Mouse (Mus musculus) lung, embryonic 16.5 days (tissue): ENCODE measurements at regions not wholly inside any gene's neighbourhood (a gene's known extent, or its start where the extent isn't known, plus 50 kb on each side); places are given as distances from the start of the nearest gene placed in this dataset.

Experiments
- ATAC-seq: fragments of 200-750 bp; cut with Nextera tagmentation; 2 replicates; pipeline ENCODE4 v1.8.0; 2017; ENCODE audit warnings: low read depth, mild to moderate bottlenecking, moderate library complexity
- H3K27ac ChIP-seq: fragments of 300-500 bp; sonication (generic); 2 replicates; pipeline ENCODE4 v1.5.1; 2014; ENCODE audit warnings: mild to moderate bottlenecking, control low read depth, low read length
- H3K27me3 ChIP-seq: fragments of 300-500 bp; sonication (generic); 2 replicates; pipeline ENCODE4 v1.6.1; 2014; ENCODE audit warnings: low read depth, low read length, mixed read lengths; ENCODE audit not compliant: control insufficient read depth, insufficient read depth
- H3K36me3 ChIP-seq: fragments of 300-500 bp; sonication (generic); 2 replicates; pipeline ENCODE4 v1.6.1; 2014; ENCODE audit warnings: low read length; ENCODE audit not compliant: control insufficient read depth, insufficient read depth
- H3K4me1 ChIP-seq: fragments of 300-500 bp; sonication (generic); replicated peaks from 2 replicates; pipeline ENCODE4 v1.6.1; 2014; ENCODE audit warnings: low read length, mixed read lengths; ENCODE audit not compliant: control insufficient read depth, insufficient read depth
- H3K4me2 ChIP-seq: fragments of 300-500 bp; sonication (generic); 2 replicates; pipeline ENCODE4 v1.6.1; 2014; ENCODE audit warnings: low read depth, low read length, control low read depth
- H3K4me3 ChIP-seq: fragments of 300-500 bp; sonication (generic); 2 replicates; pipeline ENCODE4 v1.5.1; 2014; ENCODE audit warnings: mild to moderate bottlenecking, low read length, control low read depth
- H3K9ac ChIP-seq: fragments of 300-500 bp; sonication (generic); 2 replicates; pipeline ENCODE4 v1.6.1; 2014; ENCODE audit warnings: low read length, control low read depth
- H3K9me3 ChIP-seq: fragments of 300-500 bp; sonication (generic); 2 replicates; pipeline ENCODE4 v1.6.1; 2016; ENCODE audit warnings: low read length; ENCODE audit not compliant: control insufficient read depth
- WGBS: fragments of 180-500 bp; shearing (Covaris S2); extraction: QIAGEN DNeasy Blood & Tissue Kit; methylation state at CpG from one replicate; pipeline ENCODE4 v1.1.7; 2014; 5-methylcytosine and 5-hydroxymethylcytosine counted together

DNA sequence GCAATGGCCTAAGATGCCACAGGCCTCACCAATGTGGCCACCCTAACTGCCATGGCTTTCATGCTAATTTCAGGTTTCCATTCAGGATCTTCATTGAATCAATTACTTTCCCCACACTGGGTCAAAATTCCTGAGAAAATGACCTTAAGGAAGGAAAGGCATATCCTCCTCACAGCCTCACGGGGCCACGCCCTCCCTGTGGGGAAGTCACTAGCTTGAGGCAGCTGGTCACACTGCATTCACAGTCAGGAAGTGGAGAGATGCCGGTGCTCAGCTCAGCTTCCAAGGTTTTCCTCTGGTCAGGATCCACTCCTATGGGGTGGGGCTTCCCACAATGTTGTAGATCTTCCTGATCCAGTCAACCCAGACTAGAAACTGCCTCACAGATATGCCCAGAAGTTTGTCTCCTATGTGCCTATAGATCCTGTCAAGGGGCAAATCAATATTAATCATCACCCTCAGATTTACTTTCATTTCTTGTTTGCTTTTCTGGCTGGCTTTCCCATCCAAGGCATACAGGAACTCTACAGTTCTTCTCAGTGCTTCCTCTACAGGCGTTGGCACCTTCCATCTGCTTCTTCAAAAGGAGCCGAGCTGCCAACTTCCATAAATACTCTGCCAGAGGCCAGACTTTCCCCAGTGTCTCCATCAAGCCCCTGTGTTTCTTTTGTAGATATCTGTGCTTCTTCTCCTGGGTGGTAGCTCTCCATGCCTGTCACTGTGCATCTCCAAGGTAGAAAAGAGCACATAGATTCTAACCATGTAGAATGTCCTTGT lies 273.2 kb upstream of the Thsd7b start:
- no peak overlapping the region for H3K4me2 ChIP-seq
- no peak overlapping the region for H3K9ac ChIP-seq
- no peaks in the 10 kb centered on the region for H3K4me1 ChIP-seq
- 61% methylated on average over 5 of the region's 5 CpGs for WGBS
- H3K4me3 ChIP-seq, result no peak overlapping the region
- H3K9me3 ChIP-seq, result no peaks in the 10 kb centered on the region
- no peak overlapping the region for H3K27ac ChIP-seq
- no peaks in the 10 kb centered on the region for H3K36me3 ChIP-seq
- no peaks in the 10 kb centered on the region for H3K27me3 ChIP-seq
- no peak for ATAC-seq

DNA sequence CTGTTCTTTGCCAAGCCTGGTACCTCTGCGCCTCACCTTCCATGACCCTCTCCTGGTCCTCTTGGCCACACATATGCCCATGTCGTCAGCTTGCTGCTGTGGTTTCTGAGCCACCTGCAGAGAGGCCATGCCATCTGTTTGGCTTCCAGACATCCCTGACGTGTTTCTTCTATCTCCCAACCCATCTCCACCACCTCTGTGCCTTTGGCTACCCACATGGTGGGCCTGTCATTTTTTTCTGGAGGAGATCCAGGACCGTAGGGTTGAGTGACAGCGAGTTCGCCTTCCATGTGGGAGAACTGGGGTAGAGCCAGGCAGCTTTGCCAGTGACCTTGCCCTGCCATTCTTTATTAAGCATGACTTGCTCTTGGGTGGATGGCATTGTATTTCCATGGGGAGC lies 278.4 kb upstream of the Thsd7b start:
- WGBS, result 67% methylated on average over 6 of the region's 6 CpGs
- no peak for ATAC-seq
- Histone ChIP-seq H3K9ac (no peak overlapping the region), H3K4me1 (no peaks in the 10 kb centered on the region), H3K27ac (no peak overlapping the region), H3K4me2 (no peak overlapping the region), H3K27me3 (no peaks in the 10 kb centered on the region), H3K9me3 (no peaks in the 10 kb centered on the region), H3K36me3 (no peaks in the 10 kb centered on the region), H3K4me3 (no peak overlapping the region)

DNA sequence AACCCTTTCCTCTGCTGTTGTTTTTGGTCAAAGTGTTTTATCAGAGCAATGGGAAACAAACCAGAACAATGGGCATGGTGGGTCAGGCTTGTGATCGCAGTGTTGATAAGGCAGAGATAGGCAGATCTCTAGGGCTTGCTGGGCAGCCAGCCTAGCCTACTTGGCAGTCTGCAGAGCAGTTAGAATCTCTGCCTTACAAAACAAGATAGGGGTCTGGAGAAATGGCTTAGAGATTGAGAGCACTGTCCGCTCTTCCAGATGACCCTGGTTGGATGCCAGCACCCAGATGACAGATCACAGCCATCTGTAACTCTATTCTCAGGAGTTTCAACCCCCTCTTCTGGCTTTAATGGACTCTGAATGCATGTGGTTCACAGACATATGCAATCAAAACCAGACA lies 289.7 kb upstream of the Thsd7b start:
- H3K9me3 ChIP-seq, result no peaks in the 10 kb centered on the region
- H3K27me3 ChIP-seq, result no peaks in the 10 kb centered on the region
- no peaks in the 10 kb centered on the region for H3K4me1 ChIP-seq
- 0 out of 2 replicates have a peak, but pooled peaks have one; percentile 38 for ATAC-seq
- no peak overlapping the region for H3K9ac ChIP-seq
- 61% methylated on average over 2 of the region's 2 CpGs for WGBS
- H3K27ac ChIP-seq, result no peak overlapping the region
- H3K36me3 ChIP-seq, result no peaks in the 10 kb centered on the region
- H3K4me2 ChIP-seq, result no peak overlapping the region
- H3K4me3 ChIP-seq, result no peak overlapping the region

DNA sequence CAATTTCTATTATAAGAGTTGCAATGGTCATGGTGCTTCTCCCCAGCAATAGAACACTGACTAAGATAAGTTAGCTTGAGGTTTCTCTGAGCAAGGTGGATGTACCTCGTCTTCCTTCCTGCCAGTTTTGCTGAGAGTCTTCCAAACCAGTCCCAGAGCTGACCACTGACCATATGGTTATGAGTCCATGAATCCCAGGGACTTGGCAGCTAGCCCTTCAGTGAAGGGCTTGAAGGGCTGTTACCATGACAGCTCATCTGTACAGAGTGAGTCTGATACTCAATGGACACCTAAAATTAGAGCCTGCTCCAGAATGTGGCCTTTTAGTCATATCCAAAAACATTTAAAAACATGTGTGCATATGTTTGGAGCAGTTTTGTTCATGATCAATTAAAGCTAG lies 297.5 kb upstream of the Thsd7b start:
- no peak overlapping the region for H3K9ac ChIP-seq
- no peak for ATAC-seq
- no peak overlapping the region for H3K4me3 ChIP-seq
- WGBS, result 62% methylated on average over 1 of the region's 1 CpGs
- H3K27ac ChIP-seq, result no peak overlapping the region
- H3K4me2 ChIP-seq, result no peak overlapping the region
- no peaks in the 10 kb centered on the region for H3K36me3 ChIP-seq
- no peaks in the 10 kb centered on the region for H3K27me3 ChIP-seq
- no peaks in the 10 kb centered on the region for H3K4me1 ChIP-seq
- H3K9me3 ChIP-seq, result no peaks in the 10 kb centered on the region

DNA sequence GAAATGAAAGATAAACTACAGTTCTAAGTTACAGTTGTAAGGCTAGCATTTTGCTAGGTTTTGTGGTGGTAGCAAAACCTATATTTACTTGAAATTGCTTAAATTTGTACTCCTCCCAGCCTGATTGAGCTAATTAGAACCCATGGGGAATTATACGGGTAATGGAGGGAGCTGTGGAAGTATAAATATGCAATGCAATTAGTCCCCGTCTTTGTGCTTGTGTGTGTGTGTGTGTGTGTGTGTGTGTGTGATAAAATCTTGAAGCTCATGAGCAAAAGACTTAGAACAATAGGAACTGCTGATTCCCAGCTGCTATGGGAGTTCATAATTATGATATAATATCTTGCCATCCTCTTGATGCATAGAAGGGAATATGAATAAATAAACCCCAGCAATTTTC lies 321.7 kb upstream of the Thsd7b start:
- no peak overlapping the region for H3K4me2 ChIP-seq
- no peak overlapping the region for H3K27ac ChIP-seq
- no peaks in the 10 kb centered on the region for H3K27me3 ChIP-seq
- H3K9ac ChIP-seq, result no peak overlapping the region
- H3K9me3 ChIP-seq, result no peaks in the 10 kb centered on the region
- H3K36me3 ChIP-seq, result no peaks in the 10 kb centered on the region
- no peak overlapping the region for H3K4me3 ChIP-seq
- no peak for ATAC-seq
- WGBS, result 73% methylated on average over 2 of the region's 2 CpGs
- H3K4me1 ChIP-seq, result no peaks in the 10 kb centered on the region

DNA sequence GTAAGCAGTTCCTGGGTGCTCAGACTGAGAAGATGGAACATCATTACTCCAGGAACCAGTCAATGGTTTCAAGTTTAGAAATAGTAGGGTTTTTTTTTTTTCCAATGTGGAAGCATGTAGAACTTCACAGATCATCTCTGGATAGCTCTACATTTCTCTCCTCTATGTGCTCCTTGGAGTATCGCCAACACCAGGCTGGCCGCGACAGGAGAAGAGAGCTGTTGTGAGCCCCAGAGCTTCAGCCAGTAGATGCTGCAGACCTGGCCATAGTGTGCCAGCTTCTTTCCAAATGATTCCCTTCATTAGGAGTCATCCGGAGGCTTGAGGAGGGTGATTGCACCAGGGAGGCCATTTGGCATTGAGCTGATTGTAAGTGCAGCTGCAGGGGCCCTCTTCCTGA lies 322.6 kb upstream of the Thsd7b start:
- 72% methylated on average over 4 of the region's 4 CpGs for WGBS
- no peaks in the 10 kb centered on the region for H3K27me3 ChIP-seq

DNA sequence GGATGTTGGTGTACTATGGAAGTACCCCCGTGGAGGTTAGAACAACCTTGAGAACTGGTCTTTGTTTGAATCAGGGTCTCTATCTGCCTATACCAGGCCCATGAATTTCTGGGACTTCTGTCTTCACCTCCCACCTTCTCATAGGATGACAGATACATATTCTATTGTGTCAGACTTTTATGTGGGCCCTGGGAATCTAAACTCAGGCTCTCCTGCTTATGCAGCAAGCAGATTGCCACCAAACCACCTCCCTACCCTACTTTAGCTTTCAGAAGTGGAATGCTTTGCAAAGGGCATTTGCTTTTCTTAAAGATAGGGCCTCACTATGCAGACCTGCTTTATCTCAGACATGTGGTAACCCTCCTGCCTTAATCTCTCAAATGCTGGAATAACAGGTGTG lies 322.7 kb upstream of the Cxcr4 start:
- Histone ChIP-seq H3K4me2 (no peak overlapping the region), H3K27me3 (no peaks in the 10 kb centered on the region), H3K36me3 (no peaks in the 10 kb centered on the region), H3K9ac (no peak overlapping the region), H3K9me3 (no peaks in the 10 kb centered on the region), H3K27ac (no peak overlapping the region), H3K4me1 (no peaks in the 10 kb centered on the region), H3K4me3 (no peak overlapping the region)
- ATAC-seq, result no peak
- WGBS, result 58% methylated on average over 1 of the region's 1 CpGs

More for the DNA sequence above, 322.6 kb upstream of the Thsd7b start:
- no peaks in the 10 kb centered on the region for H3K36me3 ChIP-seq
- no peaks in the 10 kb centered on the region for H3K4me1 ChIP-seq
- no peak for ATAC-seq
- no peak overlapping the region for H3K4me3 ChIP-seq
- no peak overlapping the region for H3K4me2 ChIP-seq
- H3K27ac ChIP-seq, result no peak overlapping the region
- H3K9ac ChIP-seq, result no peak overlapping the region
- no peaks in the 10 kb centered on the region for H3K9me3 ChIP-seq

DNA sequence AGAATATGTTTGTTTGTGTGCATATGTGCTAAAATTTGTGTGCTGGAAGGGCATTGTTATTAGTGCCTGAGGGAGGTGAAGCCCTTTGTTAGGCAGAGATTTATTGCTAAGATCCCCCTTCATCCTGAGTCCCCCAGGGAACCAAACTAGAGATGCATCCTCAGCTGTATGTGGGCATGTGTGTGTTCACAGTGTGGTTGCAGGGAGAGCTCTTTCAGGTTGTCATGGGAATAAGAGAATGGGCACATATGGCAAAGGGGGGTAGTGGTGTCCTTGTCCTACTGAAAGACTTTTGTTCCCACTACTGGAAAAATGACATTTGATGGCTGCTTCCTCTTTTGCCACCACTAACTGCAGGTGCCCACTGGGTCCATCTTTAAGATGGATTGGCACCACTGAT lies 320.4 kb upstream of the Cxcr4 start:
- Histone ChIP-seq H3K4me3 (no peak overlapping the region), H3K4me1 (no peaks in the 10 kb centered on the region), H3K27ac (no peak overlapping the region), H3K9ac (no peak overlapping the region), H3K4me2 (no peak overlapping the region), H3K36me3 (no peaks in the 10 kb centered on the region), H3K27me3 (no peaks in the 10 kb centered on the region), H3K9me3 (no peaks in the 10 kb centered on the region)
- no peak for ATAC-seq

DNA sequence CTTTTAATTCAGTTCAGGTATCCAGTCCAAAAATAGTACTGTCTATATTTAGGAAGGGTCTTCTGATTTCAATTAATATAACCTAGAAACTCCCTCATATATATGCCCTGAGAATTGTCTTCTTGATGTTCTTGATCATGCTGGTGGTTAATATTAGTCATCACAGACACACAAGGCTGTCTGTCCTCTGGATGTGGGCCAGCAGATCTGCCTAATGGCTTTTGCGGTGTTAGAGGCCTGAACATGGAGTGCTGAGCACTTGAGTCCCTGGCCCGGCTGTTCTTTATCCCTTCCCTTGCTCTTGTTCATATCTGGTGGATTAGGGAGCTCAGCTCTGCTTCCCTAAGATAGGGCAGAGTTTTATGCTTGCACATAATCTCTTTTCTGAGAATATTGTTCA lies 315.5 kb upstream of the Cxcr4 start:
- ATAC-seq, result no peak
- no peaks in the 10 kb centered on the region for H3K27me3 ChIP-seq
- no peak overlapping the region for H3K27ac ChIP-seq
- no peak overlapping the region for H3K9ac ChIP-seq
- no peaks in the 10 kb centered on the region for H3K36me3 ChIP-seq
- no peak overlapping the region for H3K4me3 ChIP-seq
- H3K4me1 ChIP-seq, result no peaks in the 10 kb centered on the region
- whole genome bisulfite sequencing, result 49% methylated on average over 2 of the region's 2 CpGs
- H3K9me3 ChIP-seq, result no peaks in the 10 kb centered on the region
- H3K4me2 ChIP-seq, result no peak overlapping the region

DNA sequence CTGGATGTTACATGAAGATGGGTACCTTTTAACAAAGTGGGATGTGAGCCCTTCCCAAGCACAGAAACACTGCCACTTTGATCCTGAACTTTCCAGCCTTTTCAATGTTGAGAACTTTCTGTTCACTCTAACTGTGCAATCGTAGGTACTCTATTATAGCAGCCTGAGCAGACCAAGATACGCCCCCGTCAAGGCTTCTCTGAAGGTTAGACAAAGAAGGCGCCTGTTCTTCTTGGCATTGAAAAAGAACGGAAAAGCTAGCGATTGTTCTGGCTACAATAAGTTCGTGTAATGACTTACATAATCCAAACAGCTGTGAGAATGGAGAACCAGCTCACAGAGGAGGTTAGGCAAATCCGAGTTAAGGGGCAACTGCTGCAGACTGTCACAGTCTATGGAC lies 305.9 kb upstream of the Cxcr4 start:
- WGBS, result 79% methylated on average over 8 of the region's 8 CpGs
- H3K4me2 ChIP-seq, result no peak overlapping the region
- no peak for ATAC-seq

More for the DNA sequence above, 305.9 kb upstream of the Cxcr4 start:
- Histone ChIP-seq H3K4me3 (no peak overlapping the region), H3K36me3 (no peaks in the 10 kb centered on the region), H3K4me1 (no peaks in the 10 kb centered on the region), H3K27ac (no peak overlapping the region), H3K9me3 (no peaks in the 10 kb centered on the region), H3K27me3 (no peaks in the 10 kb centered on the region), H3K9ac (no peak overlapping the region)
